Mouse (Mus musculus): Measurements from ENCODE around the gene Tarm1. TPM values are rescaled to one million over a fixed set of nuclear protein-coding genes. Genes with fewer than 3 reads are reported as not detected.

Tarm1 gene
- polyA plus RNA-seq (2012; rRNA removed), result 0.10 TPM in 1 of 2 replicates, not detected in the other

DNA sequence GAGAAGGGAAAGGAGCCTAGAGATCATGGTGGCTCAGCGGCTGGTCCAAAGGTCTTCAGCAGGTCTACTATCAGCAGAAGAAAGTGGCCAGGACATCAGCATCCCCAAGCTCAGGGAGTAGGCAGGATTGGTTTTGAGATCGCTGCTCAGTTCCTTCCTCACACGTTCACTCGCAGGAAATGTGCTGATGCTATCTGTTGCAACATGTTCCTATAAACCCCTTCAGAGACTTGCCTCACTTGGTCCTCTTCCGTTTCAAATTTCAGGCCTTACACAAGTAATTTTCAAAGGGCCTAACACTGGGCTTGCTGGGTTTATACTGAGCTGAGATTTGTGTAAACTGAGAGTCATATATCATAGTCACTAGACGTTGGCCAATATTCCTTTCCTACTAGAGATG lies at the start of gene Tarm1:
Tarm1 (minus strand) TSS at position 186 of the 400 bp plus-strand sequence.
- TF ChIP-seq POLR2A (IDR thresholded peaks at IDR 0.05; ENCODE audit: borderline replicate concordance, extremely low read depth, insufficient read depth, insufficient read length, poor library complexity, severe bottlenecking) (no peak), CTCF (IDR thresholded peaks at IDR 0.05; ENCODE audit: borderline replicate concordance, extremely low read depth, insufficient read depth, insufficient read length) (no peak)
- DNase-seq (ENCODE audit: low read depth), result no peak

DNA sequence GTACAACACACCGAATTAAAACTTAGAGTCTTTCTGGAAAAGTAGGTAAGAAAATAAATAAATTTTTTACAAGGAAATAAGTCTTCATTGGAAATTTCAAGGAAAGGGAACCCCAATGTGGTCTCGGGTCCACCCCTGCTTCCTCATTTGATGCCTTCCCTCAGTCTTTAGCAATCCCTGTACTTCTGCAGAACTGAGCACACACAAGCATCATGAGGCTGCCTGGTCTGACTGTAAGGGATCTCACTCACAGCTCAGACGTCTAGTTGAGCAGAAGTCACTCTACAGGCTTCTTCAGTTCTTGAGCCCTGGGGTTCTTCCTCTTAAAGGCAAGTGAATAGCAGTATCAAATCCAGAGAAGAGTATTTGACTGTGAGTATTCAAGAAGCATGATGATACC lies 3.5 kb upstream of the Tarm1 start:
- TF ChIP-seq CTCF (IDR thresholded peaks at IDR 0.05; ENCODE audit: borderline replicate concordance, extremely low read depth, insufficient read depth, insufficient read length), result no peak
- no peak for DNase-seq (ENCODE audit: low read depth)

DNA sequence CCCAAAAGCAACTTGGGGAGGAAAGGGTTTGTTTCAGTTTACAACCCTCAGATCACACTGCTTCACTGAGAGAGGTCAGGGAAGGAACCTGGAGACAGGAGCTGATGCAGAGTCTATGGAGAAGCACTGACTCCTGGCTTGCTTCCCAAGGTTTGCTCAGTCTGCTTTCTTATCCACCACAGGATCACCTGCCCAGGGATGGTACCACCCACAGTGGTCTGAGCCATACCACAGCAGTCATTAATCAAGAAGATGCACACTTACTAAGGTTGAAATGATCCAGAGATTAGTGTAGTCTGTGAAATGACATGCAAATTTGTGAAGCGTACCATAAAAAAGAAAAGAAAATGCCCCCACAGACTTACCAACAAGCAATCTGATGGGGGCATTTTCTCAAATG lies 2.0 kb downstream of the Tarm1 start:
- DNase-seq (ENCODE audit: low read depth), result no peak

DNA sequence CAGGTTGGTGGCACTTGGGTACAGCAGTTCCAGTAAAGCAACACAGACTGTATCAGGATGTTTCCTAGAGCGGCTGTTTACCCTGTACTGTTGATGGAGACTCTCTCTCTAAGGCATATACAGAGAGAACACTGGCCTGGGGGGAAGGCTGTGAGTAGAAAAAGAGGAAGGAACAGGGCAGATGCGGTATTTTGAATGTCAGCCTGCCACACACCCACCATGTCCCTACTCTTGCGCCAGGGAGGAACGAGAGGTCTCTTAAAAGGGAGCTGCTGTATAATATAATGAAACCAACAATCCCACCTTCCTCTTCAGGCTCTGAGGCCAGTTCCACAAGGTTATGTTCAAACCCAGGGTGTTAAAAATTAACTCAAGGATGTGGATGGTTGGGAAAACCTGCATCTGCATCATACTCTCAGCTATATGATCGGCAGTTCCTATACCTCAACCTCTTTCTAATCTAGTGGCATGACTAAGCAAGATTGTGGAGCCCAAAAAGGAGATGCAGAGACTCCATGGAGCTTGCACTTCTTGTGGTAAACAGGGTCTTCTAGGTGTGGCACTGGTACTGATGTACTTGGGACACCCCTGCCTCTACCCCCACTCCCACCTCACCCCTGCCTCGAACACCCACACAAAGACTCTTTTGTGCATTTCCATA lies 20.3 kb downstream of the Tarm1 start:
- DNase-seq (ENCODE audit: low read depth), result no peak
- no peak for TF ChIP-seq CTCF (IDR thresholded peaks at IDR 0.05; ENCODE audit: borderline replicate concordance, extremely low read depth, insufficient read depth, insufficient read length)
- no peak for TF ChIP-seq POLR2A (IDR thresholded peaks at IDR 0.05; ENCODE audit: borderline replicate concordance, extremely low read depth, insufficient read depth, insufficient read length, poor library complexity, severe bottlenecking)

More for the DNA sequence above, 2.0 kb downstream of the Tarm1 start:
- TF ChIP-seq CTCF (IDR thresholded peaks at IDR 0.05; ENCODE audit: borderline replicate concordance, extremely low read depth, insufficient read depth, insufficient read length), result no peak
- TF ChIP-seq POLR2A (IDR thresholded peaks at IDR 0.05; ENCODE audit: borderline replicate concordance, extremely low read depth, insufficient read depth, insufficient read length, poor library complexity, severe bottlenecking), result no peak

DNA sequence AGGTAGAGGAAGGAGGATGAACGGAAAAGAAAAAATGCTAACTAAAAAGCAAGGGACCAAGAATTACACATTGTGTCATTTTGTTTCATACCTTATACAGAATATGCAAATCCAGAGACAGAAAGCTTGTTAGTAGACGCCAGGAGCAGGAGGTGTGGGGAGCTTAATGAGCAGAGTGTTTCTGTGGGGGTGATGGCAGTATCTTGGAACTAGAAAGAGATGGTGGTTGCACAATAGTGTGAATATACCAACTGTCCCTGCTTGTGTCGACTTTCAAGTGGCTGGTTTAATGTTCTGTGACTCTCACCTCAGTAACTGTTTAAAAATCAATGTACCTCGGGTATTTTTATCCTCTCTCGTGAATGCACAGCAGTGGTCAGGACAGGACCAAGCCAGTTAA lies 25.7 kb downstream of the Tarm1 start:
- DNase-seq (ENCODE audit: low read depth), result peak; percentile 3

DNA sequence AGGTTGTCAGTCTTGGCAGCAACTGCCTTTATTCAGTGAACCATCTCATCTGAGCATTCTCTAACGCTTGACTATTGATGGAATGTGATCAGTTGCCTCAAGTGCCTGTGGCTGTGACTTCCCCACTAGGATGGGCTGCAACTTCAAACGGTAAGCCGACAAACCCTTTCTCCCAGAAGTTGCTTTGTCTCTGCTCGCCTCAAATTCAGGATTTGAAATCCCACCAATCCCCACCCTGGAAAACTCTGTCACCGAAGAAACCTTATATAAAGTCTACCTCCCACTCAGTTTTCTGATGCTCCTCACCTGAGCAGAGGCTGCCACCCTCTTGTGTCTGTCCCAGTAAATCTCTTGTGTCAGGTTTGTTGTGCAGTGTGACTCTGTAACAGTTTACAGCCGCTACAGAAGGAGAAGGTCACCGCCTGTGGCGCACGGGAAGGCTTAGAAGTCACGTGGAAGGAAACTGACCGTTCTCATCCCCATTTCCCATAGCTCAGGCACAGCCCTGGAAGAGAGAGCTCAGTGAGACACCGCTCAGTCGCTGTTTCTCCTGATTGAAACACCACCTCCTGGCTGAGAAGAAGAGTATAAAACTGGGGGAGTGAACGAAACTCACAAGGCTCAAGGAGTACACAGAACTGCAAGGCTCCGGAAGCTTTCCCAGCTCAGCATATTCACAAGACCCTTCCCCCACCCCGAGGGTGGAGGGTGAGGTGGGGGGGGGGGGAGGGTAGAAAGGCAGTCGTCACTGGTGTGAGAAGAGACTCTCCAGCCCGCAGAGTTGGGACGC lies 27.9 kb downstream of the Tarm1 start:
- TF ChIP-seq POLR2A (IDR thresholded peaks at IDR 0.05; ENCODE audit: borderline replicate concordance, extremely low read depth, insufficient read depth, insufficient read length, poor library complexity, severe bottlenecking) (no peak), CTCF (IDR thresholded peaks at IDR 0.05; ENCODE audit: borderline replicate concordance, extremely low read depth, insufficient read depth, insufficient read length) (no peak)
- DNase-seq (ENCODE audit: low read depth), result peak; percentile 9

More for the DNA sequence above, 25.7 kb downstream of the Tarm1 start:
- TF ChIP-seq POLR2A (IDR thresholded peaks at IDR 0.05; ENCODE audit: borderline replicate concordance, extremely low read depth, insufficient read depth, insufficient read length, poor library complexity, severe bottlenecking) (no peak), CTCF (IDR thresholded peaks at IDR 0.05; ENCODE audit: borderline replicate concordance, extremely low read depth, insufficient read depth, insufficient read length) (no peak)

DNA sequence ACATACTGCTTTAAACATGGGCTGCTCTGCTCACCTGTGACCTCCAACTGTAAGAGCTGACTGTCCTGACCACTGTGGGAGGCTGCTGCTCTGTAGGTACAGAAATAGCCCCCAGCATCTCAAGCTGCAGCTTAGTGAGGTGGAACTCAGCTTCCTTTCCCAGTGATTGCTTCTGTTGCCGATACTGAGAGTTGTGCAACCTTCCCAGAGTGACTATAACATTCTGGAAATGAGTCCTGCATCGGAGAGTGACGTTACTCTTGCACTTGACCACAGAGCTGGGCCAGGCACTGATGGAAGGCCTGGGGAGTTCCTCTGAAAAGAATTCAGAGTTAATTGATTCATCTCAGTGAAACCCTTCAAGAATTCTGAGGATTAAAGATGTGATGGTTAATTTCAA lies 29.6 kb downstream of the Tarm1 start:
- no peak for TF ChIP-seq POLR2A (IDR thresholded peaks at IDR 0.05; ENCODE audit: borderline replicate concordance, extremely low read depth, insufficient read depth, insufficient read length, poor library complexity, severe bottlenecking)
- TF ChIP-seq CTCF (IDR thresholded peaks at IDR 0.05; ENCODE audit: borderline replicate concordance, extremely low read depth, insufficient read depth, insufficient read length), result no peak
- no peak for DNase-seq (ENCODE audit: low read depth)

DNA sequence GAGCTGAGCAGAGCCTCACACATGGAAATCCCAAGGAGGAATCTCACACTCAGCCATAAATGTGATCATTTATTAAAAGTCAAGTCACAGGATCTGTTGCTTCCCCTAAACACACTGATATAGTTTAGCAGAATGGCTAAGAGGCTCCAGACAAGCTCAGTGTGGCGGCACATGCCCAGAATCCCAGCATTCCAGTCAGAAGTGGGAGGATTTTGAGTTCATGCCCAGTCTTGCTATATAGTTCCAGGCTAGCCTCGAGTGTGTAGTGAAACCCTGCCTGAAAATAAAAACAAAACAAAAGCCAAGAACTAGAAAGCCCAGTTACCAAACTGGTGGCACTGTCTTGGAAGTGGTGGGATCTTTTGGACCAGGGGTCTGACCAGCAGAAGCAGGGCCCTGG lies 33.8 kb downstream of the Tarm1 start:
- TF ChIP-seq CTCF (IDR thresholded peaks at IDR 0.05; ENCODE audit: borderline replicate concordance, extremely low read depth, insufficient read depth, insufficient read length) (no peak), POLR2A (IDR thresholded peaks at IDR 0.05; ENCODE audit: borderline replicate concordance, extremely low read depth, insufficient read depth, insufficient read length, poor library complexity, severe bottlenecking) (no peak)
- DNase-seq (ENCODE audit: low read depth), result no peak

DNA sequence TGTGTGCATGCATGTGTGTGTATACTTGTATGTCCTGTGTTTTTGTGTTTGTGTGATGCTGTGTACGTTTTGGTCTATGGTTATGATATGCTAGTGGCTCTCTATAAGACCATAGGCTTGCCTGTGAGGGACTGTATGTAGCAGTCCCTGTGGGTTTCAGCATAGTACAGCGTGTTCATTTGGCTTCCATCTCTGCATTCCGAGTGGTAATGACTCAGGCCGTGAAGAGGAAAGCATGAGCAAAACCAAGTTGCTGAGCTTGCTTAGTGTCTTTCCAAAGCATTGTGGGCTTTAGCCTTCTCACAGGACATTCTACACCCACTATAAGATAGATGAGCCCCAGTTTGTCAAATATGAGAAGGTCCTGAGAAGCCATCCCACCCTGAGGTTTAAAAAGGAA lies 39.1 kb downstream of the Tarm1 start:
- TF ChIP-seq CTCF (IDR thresholded peaks at IDR 0.05; ENCODE audit: borderline replicate concordance, extremely low read depth, insufficient read depth, insufficient read length) (no peak), POLR2A (IDR thresholded peaks at IDR 0.05; ENCODE audit: borderline replicate concordance, extremely low read depth, insufficient read depth, insufficient read length, poor library complexity, severe bottlenecking) (no peak)
- DNase-seq (ENCODE audit: low read depth), result no peak

GRCm38 (mm10) chr7:3460261-3460660 lies 42.2 kb downstream of the Tarm1 start:
- DNase-seq (ENCODE audit: low read depth), result no peak
- TF ChIP-seq POLR2A (IDR thresholded peaks at IDR 0.05; ENCODE audit: borderline replicate concordance, extremely low read depth, insufficient read depth, insufficient read length, poor library complexity, severe bottlenecking) (no peak), CTCF (IDR thresholded peaks at IDR 0.05; ENCODE audit: borderline replicate concordance, extremely low read depth, insufficient read depth, insufficient read length) (no peak)

DNA sequence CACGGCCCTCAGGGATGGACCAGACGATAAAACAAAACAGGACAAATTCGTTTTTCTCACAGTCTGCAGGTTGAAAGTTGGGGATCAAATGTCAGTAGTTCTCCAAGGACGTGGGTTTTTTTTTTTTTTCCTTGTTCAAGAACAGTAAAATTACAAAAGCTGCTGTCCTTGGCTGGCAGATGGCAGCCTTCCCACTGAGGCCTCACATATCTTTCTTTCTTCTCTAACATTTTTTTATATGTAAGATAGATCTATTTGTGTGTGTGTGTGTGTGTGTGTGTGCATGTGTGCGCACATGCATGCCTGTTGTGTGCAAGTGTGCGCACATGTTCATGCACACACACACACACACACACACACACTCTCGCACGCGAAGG lies 44.6 kb downstream of the Tarm1 start:
- DNase-seq (ENCODE audit: low read depth), result no peak
- no peak for TF ChIP-seq CTCF (IDR thresholded peaks at IDR 0.05; ENCODE audit: borderline replicate concordance, extremely low read depth, insufficient read depth, insufficient read length)
- TF ChIP-seq POLR2A (IDR thresholded peaks at IDR 0.05; ENCODE audit: borderline replicate concordance, extremely low read depth, insufficient read depth, insufficient read length, poor library complexity, severe bottlenecking), result no peak
